Mouse (Mus musculus) heart, adult 11 months (tissue): ENCODE data around the gene Pgpep1l.
"Not testable (repeated sequence)": the region's sequence is repeated elsewhere in the genome, so short reads cannot be mapped to it uniquely, and the experiment has no call there.

Source experiments
- DNase-seq: peaks from one replicate; pipeline ENCODE4 v3.0.0; 2022

The Pgpep1l gene

DNA sequence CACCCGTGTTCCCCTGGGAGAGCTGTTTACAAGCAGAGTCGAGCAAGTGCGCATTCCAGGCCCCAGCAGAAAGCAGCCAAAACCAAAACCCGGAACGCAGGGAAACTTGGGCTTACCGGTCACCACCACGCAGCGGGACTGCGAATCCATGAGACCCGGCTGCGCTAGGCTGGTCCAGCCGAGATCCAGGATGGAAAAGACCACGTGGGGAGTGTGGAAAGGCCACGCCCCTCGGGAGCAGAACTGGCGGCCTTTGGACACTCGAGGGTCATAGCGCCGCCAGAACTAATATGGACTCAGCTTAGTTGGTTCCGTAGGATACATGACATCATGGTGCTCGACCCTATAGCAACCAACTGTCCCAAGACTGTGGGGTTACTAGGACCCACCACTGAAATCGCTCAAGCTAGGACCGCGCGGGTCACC, at the start of gene Pgpep1l:
Gene Pgpep1l (minus strand): TSS at position 206 of the 426 bp plus-strand sequence.
- DNase-seq = peak; percentile 98

- DNase-seq = no peak
These were observed 49.2 kb upstream of the Pgpep1l start for GRCm38 (mm10) chr7:68313038-68313782.

- DNase-seq = no peak
These were observed 48.4 kb upstream of the Pgpep1l start for GRCm38 (mm10) chr7:68312395-68312794.

GRCm38 (mm10) chr7:68311469-68311868, 47.4 kb upstream of the Pgpep1l start:
- DNase-seq = peak; percentile 96

- DNase-seq = no peak
These were observed 42.7 kb upstream of the Pgpep1l start for GRCm38 (mm10) chr7:68306756-68307155.

DNA sequence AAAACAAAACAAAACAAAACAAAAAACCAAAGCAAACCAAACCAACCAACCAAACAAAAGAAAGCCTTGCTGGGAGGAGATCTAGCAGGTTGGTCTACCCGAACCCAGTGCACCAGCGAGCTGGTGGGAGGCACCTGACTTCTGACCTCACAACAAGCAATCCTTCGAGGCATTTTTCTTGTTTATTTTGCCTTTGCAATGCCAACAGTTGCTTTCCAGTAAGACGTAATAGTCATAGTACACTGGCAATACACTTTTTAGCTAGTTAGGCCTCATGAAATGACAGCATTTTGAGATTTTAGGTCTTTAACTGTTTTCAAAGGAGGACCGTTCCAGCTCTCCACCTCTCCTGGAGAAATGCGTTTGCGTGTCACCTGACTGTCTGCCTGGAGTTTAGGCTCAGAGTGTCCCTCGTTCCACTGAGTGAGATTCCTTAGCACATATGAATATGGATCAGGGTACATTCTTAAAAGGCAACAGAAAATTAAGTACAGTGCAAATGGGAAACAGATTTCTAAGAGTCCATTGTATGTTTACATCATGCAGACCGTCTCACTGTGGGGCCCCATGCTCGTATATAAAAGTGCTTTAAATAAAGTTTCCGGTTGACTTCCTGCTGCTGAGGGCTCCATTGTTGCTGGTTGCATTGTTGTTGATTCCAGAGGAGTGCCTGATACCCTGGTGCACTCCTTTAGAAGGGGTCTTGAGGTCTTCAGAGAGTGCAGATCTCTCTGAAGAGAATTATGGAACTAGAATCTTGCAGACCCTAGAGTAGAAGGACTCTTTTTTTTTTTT, 41.9 kb upstream of the Pgpep1l start:
- DNase-seq = no peak

GRCm38 (mm10) chr7:68303685-68304084, 39.7 kb upstream of the Pgpep1l start:
- no peak for DNase-seq

DNA sequence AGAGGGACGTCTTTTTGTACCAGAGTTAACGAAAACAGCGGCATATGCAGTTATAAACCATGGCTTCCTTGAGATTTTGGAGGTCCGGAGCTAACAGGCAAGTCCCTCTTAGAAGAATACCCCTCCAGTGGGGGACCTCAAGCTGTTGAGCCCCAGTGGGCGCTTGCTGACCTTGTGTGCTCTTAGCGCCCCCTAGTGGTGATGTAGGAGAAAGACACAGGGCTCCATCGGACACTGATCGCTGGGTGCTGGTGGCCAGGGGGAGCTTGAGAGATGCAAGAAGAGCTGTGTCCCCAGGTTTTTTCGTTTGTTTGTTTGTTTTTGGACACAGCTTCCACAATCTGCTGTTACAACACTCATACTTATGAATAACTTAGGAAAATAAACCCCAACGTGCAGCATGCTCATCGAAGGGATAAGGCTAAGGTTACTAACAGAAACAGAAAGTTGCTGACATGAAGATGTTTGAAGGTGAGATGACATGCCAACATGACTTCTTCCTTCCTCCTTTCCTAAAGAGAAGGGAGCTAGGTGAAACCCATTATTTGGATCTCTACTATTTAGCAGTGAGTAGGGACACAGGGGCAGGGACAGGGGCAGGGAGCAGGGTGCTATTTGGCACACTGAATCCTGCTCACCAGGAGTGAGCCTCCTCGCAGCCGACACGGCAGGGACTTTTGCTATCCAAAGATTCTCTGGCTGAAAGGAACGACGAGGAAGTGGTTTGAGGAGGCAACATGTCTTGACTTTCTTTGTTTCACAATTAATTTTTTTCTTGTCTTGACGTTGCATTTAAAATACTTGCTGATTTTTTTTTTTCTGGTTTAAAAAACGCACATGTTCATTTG, 38.8 kb upstream of the Pgpep1l start:
- peak; percentile 96 for DNase-seq

DNA sequence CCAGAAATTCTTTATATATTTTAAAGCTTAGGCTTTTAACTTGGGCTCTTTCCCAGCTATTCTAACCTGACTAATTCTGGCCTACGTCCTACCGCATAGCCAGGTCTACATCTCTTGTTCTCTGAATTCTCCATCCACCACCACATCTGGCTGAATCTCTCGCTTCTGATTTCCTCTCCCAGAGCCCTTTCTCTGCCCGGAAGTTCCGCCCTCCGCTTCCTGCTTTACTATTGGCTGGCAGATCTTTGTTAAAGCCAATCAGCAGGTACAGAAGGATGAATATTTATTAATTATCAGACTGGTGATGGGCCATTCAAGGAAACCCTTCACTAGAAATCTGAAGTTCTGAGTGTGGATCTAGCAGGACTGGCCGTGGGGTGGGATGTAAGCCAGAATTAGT, 37.1 kb upstream of the Pgpep1l start:
- DNase-seq = no peak

DNA sequence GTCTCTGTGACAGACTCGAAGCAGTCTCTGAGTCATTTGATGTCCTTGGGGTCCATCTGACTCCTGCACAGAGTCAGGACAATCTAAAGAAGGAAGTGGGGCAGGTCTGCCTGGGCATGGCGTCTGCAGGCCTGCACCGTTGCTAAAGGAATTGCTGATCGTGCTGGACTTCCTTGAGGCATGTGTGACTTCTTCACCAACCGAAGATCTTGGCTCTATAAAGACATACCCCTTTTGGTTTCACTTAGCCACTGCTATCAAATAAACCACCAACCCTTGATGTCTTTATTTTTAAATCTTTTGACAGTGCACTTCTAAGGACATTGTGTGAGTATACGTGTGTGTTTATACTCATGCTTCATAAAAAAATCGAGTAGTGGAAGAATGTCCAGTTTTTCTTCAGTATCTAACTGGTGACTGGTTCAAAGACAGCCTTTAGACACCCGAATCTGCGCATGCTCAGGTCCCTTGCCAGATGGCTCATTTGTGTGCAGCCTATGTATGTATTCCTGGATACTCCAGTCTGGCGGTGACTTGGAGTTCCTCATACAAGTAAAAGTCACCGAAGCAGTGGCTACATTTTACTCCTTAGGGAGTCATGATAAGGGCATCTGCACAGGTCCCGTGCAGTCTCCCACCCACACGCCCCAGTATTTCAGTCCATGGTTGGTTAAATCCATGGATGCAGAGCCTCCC, 34.5 kb upstream of the Pgpep1l start:
- DNase-seq = no peak

GRCm38 (mm10) chr7:68296487-68296886, 32.5 kb upstream of the Pgpep1l start:
- DNase-seq = no peak

DNA sequence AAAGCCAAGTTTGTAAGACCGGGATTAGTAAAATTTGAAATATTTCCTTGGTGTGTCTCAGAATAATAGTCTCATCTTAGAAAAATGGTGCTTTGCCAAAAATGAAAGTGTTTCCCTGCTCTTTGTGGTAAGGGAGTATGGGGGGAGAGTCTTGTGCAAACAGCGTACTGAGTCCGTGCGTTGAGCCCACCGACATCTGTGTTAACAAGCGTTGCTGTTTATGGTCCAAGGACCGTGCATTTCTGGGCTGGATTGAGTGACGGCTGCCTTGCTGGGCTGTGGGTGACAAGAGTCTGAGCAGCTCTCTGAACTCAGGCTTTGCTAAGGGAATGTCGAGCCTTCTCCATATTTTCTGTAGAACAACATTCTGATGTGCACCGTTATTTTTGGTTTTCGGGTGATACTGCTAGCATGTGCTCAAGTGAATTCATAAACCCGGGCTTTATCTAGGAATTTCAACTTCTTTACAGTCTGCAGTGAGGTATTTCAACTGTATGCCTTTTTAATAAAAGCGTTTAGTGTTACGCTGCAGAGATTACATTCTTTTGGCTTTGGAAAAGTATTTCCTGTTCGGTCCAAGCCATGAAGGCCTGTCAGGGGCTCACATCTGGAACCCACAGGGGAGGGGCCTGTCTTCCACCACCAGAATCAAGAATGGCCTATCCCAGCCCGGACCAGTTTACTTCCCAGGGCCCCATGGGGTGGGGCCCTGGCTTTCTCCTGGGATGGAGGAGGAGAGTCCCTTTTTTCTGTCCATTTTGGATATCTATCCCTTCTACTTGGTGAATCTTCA, 30.2 kb upstream of the Pgpep1l start:
- peak; percentile 93 for DNase-seq

DNA sequence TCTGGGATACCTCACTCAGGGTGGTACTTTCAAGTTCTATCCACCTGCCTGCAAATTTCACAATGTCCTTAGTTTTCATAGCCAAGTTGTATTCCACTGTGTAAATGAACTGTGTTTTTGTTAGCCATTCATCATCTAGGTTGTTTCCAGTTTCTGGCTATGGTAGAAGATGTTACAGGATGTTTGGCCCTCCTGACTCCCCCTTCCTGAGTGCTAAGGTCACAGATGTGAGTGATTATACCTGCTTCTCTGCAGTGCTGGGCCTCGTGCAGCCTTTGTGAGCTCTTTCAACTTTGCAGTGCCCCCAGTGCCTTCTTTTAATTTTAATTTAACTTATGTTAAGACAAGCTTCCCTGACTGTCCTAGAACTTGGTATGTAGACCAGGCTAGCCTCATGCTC, 27.6 kb upstream of the Pgpep1l start:
- DNase-seq = no peak

GRCm38 (mm10) chr7:68289081-68289480, 25.0 kb upstream of the Pgpep1l start:
- no peak for DNase-seq

GRCm38 (mm10) chr7:68288000-68288399, 24.0 kb upstream of the Pgpep1l start:
- DNase-seq = not testable (repeated sequence)

- DNase-seq = no peak
These were observed 23.5 kb upstream of the Pgpep1l start for GRCm38 (mm10) chr7:68287582-68287981.

GRCm38 (mm10) chr7:68286526-68287481, 22.8 kb upstream of the Pgpep1l start:
- DNase-seq = peak; percentile 94

GRCm38 (mm10) chr7:68285851-68286298, 21.8 kb upstream of the Pgpep1l start:
- no peak for DNase-seq

DNA sequence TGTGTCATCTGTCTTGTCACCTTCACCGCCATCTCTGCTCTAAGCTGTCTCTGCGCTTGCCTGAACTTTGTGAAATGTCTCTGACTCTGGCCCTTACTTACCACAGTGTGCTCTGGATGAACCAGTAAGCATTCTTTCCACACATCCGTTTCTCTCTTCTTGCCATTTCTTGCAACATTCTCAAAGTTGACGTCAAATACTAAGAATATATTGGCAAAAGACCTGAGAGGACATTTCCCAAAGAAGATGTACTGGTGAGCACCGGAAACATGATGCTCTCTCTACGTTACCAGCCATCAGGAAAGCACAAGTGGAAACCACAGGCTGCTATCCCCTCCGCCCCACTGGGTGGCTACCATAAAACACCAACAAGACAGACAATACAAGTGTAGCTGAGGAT, 19.7 kb upstream of the Pgpep1l start:
- no peak for DNase-seq

DNA sequence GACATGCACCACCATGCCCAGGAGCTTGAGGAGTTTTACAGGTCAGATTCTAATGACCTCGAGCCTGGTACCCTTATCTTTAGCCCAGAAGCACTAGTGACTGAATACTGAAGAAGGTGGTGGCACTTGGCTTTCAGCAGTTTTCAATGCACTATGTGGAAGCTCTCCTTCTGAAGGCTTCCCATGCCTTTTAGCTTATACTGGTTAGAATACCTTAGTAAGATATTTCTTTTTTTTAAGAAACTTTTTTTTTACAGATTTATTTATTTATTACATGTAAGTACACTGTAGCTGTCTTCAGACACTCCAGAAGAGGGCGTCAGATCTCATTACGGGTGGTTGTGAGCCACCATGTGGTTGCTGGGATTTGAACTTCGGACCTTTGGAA, 19.1 kb upstream of the Pgpep1l start:
- DNase-seq = not testable (repeated sequence)
